ENCODE assay signal across 7 mouse cellular contexts in genomic region chr11:103118866-103119265, GRCm38 (mm10). TPM values are rescaled to one million over a fixed set of nuclear protein-coding genes. Genes with fewer than 3 reads are reported as not detected.
DNase-seq lines count a peak whose midpoint lies in the region; ATAC-seq and TF ChIP-seq lines count a peak whose summit lies in the region.

No protein-coding gene starts in this region.

- no peaks in the 10 kb centered on the region for H3K9me3 ChIP-seq in kidney, postnatal 0 days (replicated peaks; ENCODE audit: low read length)
- H3K9me3 ChIP-seq in embryonic facial prominence, embryonic 15.5 days (replicated peaks), result no peaks in the 10 kb centered on the region
- H3K9me3 ChIP-seq in intestine, embryonic 14.5 days (ENCODE audit: control insufficient read depth, low read length), result no peaks in the 10 kb centered on the region
- H3K9me3 ChIP-seq in midbrain, postnatal 0 days (ENCODE audit: low read length), result no peaks in the 10 kb centered on the region

- DNase-seq in kidney, postnatal 0 days (ENCODE audit: low spot score), result no peak
- DNase-seq in kidney, adult 2 months, result no peak
- DNase-seq in intestine, embryonic 14.5 days (ENCODE audit: low spot score), result no peak
- DNase-seq in midbrain, postnatal 0 days (ENCODE audit: low spot score), result no peak
- DNase-seq in layer of hippocampus, postnatal 36 days, result no peak
- no peak for DNase-seq in adrenal gland, postnatal 14 days

- no peak for ATAC-seq in kidney, postnatal 0 days (replicated peaks; ENCODE audit: low FRiP score, low read depth)
- no peak for ATAC-seq in embryonic facial prominence, embryonic 15.5 days (ENCODE audit: insufficient number of reproducible peaks, low FRiP score, low TSS enrichment, low read depth)
- no peak for ATAC-seq in intestine, embryonic 14.5 days (replicated peaks; ENCODE audit: low FRiP score, low TSS enrichment, low read depth)
- no peak for ATAC-seq in midbrain, postnatal 0 days (ENCODE audit: low FRiP score)

- TF ChIP-seq POLR2A in kidney, adult 2 months (IDR thresholded peaks at IDR 0.05; ENCODE audit: low read depth, low read length), result no peak

- no peak overlapping the region; the same call in 1 of the 2 replicates for H3K4me3 ChIP-seq in kidney, postnatal 0 days (replicated peaks; ENCODE audit: low read depth, low read length)
- no peak overlapping the region for H3K4me3 ChIP-seq in kidney, adult 2 months (ENCODE audit: insufficient read depth, low read depth, low read length)
- peak overlapping the region; percentile 69 for H3K4me3 ChIP-seq in embryonic facial prominence, embryonic 15.5 days (replicated peaks)
- H3K4me3 ChIP-seq in intestine, embryonic 14.5 days (ENCODE audit: low read depth, low read length), result peak overlapping the region; percentile 75; the same call in 1 of the 2 replicates
- H3K4me3 ChIP-seq in midbrain, postnatal 0 days (ENCODE audit: low read depth, low read length), result peak overlapping the region; percentile 5; the same call in 1 of the 2 replicates

- peaks cover 19% of the 10 kb centered on the region; the same call in 1 of the 2 replicates for H3K4me1 ChIP-seq in kidney, postnatal 0 days (replicated peaks; ENCODE audit: insufficient read depth, low read length)
- H3K4me1 ChIP-seq in kidney, adult 2 months (ENCODE audit: control insufficient read depth, insufficient read depth, low read length), result peaks cover 9% of the 10 kb centered on the region; the same call in 1 of the 2 replicates
- H3K4me1 ChIP-seq in embryonic facial prominence, embryonic 15.5 days, result peaks cover 17% of the 10 kb centered on the region
- peaks cover 6% of the 10 kb centered on the region for H3K4me1 ChIP-seq in intestine, embryonic 14.5 days (replicated peaks; ENCODE audit: control insufficient read depth, insufficient read depth, low read length)
- no peaks in the 10 kb centered on the region for H3K4me1 ChIP-seq in midbrain, postnatal 0 days (ENCODE audit: insufficient read depth, low read length)

- no peaks in the 10 kb centered on the region for H3K36me3 ChIP-seq in kidney, postnatal 0 days (ENCODE audit: insufficient read depth, low read length)
- no peaks in the 10 kb centered on the region for H3K36me3 ChIP-seq in kidney, adult 2 months (ENCODE audit: control insufficient read depth, insufficient read depth, low read length)
- no peaks in the 10 kb centered on the region for H3K36me3 ChIP-seq in embryonic facial prominence, embryonic 15.5 days
- H3K36me3 ChIP-seq in intestine, embryonic 14.5 days (ENCODE audit: control insufficient read depth, insufficient read depth, low read length), result no peaks in the 10 kb centered on the region
- no peaks in the 10 kb centered on the region for H3K36me3 ChIP-seq in midbrain, postnatal 0 days (ENCODE audit: insufficient read depth, low read length)

- H3K27ac ChIP-seq in kidney, postnatal 0 days, result no peak overlapping the region
- no peak overlapping the region for H3K27ac ChIP-seq in kidney, adult 2 months (ENCODE audit: insufficient read depth, low read depth, low read length)
- no peak overlapping the region for H3K27ac ChIP-seq in embryonic facial prominence, embryonic 15.5 days (replicated peaks)
- H3K27ac ChIP-seq in intestine, embryonic 14.5 days (ENCODE audit: low read depth), result no peak overlapping the region
- no peak overlapping the region for H3K27ac ChIP-seq in midbrain, postnatal 0 days (ENCODE audit: low read depth, low read length)

- H3K9ac ChIP-seq in kidney, postnatal 0 days (ENCODE audit: low read depth, low read length), result no peak overlapping the region
- 0 out of 2 replicates have a peak overlapping the region, but pooled peaks have one; percentile 2 for H3K9ac ChIP-seq in embryonic facial prominence, embryonic 15.5 days
- no peak overlapping the region for H3K9ac ChIP-seq in intestine, embryonic 14.5 days (ENCODE audit: low read length)
- no peak overlapping the region for H3K9ac ChIP-seq in midbrain, postnatal 0 days (replicated peaks; ENCODE audit: low read length, poor library complexity, severe bottlenecking)

- 81% methylated on average over 2 of the region's 2 CpGs for WGBS in kidney, postnatal 0 days
- whole genome bisulfite sequencing in kidney, adult 2 months, result 71% methylated on average over 2 of the region's 2 CpGs
- 73% methylated on average over 2 of the region's 2 CpGs for WGBS in embryonic facial prominence, embryonic 15.5 days
- WGBS in intestine, embryonic 14.5 days, result 85% methylated on average over 2 of the region's 2 CpGs
- WGBS in midbrain, postnatal 0 days, result 73% methylated on average over 2 of the region's 2 CpGs

- no peaks in the 10 kb centered on the region for H3K27me3 ChIP-seq in kidney, postnatal 0 days (ENCODE audit: insufficient read depth, low read length)
- H3K27me3 ChIP-seq in kidney, adult 2 months (replicated peaks; ENCODE audit: control insufficient read depth, insufficient read depth, low read length), result no peaks in the 10 kb centered on the region
- H3K27me3 ChIP-seq in embryonic facial prominence, embryonic 15.5 days, result no peaks in the 10 kb centered on the region
- H3K27me3 ChIP-seq in intestine, embryonic 14.5 days (replicated peaks; ENCODE audit: control insufficient read depth, insufficient read depth, low read length), result no peaks in the 10 kb centered on the region
- H3K27me3 ChIP-seq in midbrain, postnatal 0 days (ENCODE audit: insufficient read depth, low read length), result no peaks in the 10 kb centered on the region

- peak overlapping the region; percentile 89 for H3K4me2 ChIP-seq in kidney, postnatal 0 days (ENCODE audit: low read length)
- H3K4me2 ChIP-seq in embryonic facial prominence, embryonic 15.5 days (replicated peaks), result peak overlapping the region; percentile 72
- peak overlapping the region; percentile 80 for H3K4me2 ChIP-seq in intestine, embryonic 14.5 days (ENCODE audit: low read length)
- peak overlapping the region; percentile 92 for H3K4me2 ChIP-seq in midbrain, postnatal 0 days (ENCODE audit: low read depth, low read length, poor library complexity, severe bottlenecking)

- no peak for TF ChIP-seq CTCF in kidney, postnatal 0 days (IDR thresholded peaks at IDR 0.05; ENCODE audit: low read depth)
- TF ChIP-seq CTCF in kidney, adult 2 months (conservative IDR thresholded peaks at IDR 0.05; ENCODE audit: insufficient read depth, insufficient read length, low read depth, low read length), result no peak
- no peak for TF ChIP-seq CTCF in midbrain, postnatal 0 days (IDR thresholded peaks at IDR 0.05)

RNA-seq across cellular contexts. Expression of gene Hexim1, which starts 2.8 kb away (rescaled TPM):
- polyA plus RNA-seq in kidney, postnatal 0 days (2015; fragmentation: Nextera tagmentation; extraction: Ambion mirVana), result 6.5 and 6.8 TPM in 2 replicates
- polyA plus RNA-seq in kidney, adult 2 months (2012; rRNA removed), result 24.9 and 26.4 TPM in 2 replicates
- polyA plus RNA-seq in embryonic facial prominence, embryonic 15.5 days (2015; fragmentation: Nextera tagmentation; extraction: Ambion mirVana), result 5.9 and 6.1 TPM in 2 replicates
- 6.8 and 6.9 TPM in 2 replicates for polyA plus RNA-seq in intestine, embryonic 14.5 days (2014; fragmentation: Nextera tagmentation; extraction: Ambion mirVana)
- total RNA-seq in midbrain, postnatal 0 days (2014; rRNA removed), result 15.5 and 19.1 TPM in 2 replicates
- polyA plus RNA-seq in midbrain, postnatal 0 days (2015; fragmentation: Nextera tagmentation; extraction: Ambion mirVana), result 3.2 and 4.5 TPM in 2 replicates
- 10 to 100 TPM; 52.7 to 56.1 TPM for total RNA-seq in layer of hippocampus, postnatal 36 days (2021)
- 57.8 and 62.1 TPM in 2 replicates for total RNA-seq in adrenal gland, postnatal 14 days (2021)

RNA-seq across cellular contexts. Expression of gene Hexim2, which starts 13.4 kb away (rescaled TPM):
- polyA plus RNA-seq in kidney, postnatal 0 days (2015; fragmentation: Nextera tagmentation; extraction: Ambion mirVana), result 6.5 and 6.9 TPM in 2 replicates
- 3.8 and 4.0 TPM in 2 replicates for polyA plus RNA-seq in kidney, adult 2 months (2012; rRNA removed)
- polyA plus RNA-seq in embryonic facial prominence, embryonic 15.5 days (2015; fragmentation: Nextera tagmentation; extraction: Ambion mirVana), result 14.0 and 14.1 TPM in 2 replicates
- 6.9 and 9.7 TPM in 2 replicates for polyA plus RNA-seq in intestine, embryonic 14.5 days (2014; fragmentation: Nextera tagmentation; extraction: Ambion mirVana)
- 46.3 and 57.8 TPM in 2 replicates for total RNA-seq in midbrain, postnatal 0 days (2014; rRNA removed)
- 38.0 and 40.5 TPM in 2 replicates for polyA plus RNA-seq in midbrain, postnatal 0 days (2015; fragmentation: Nextera tagmentation; extraction: Ambion mirVana)
- total RNA-seq in layer of hippocampus, postnatal 36 days (2021), result 10 to 100 TPM; 14.8 to 14.9 TPM
- 3.9 and 5.6 TPM in 2 replicates for total RNA-seq in adrenal gland, postnatal 14 days (2021)

RNA-seq across cellular contexts. Expression of gene Acbd4, which starts 17.4 kb away (rescaled TPM):
- polyA plus RNA-seq in kidney, postnatal 0 days (2015; fragmentation: Nextera tagmentation; extraction: Ambion mirVana), result 36.6 and 39.7 TPM in 2 replicates
- 119 and 130 TPM in 2 replicates for polyA plus RNA-seq in kidney, adult 2 months (2012; rRNA removed)
- 23.4 and 27.9 TPM in 2 replicates for polyA plus RNA-seq in embryonic facial prominence, embryonic 15.5 days (2015; fragmentation: Nextera tagmentation; extraction: Ambion mirVana)
- polyA plus RNA-seq in intestine, embryonic 14.5 days (2014; fragmentation: Nextera tagmentation; extraction: Ambion mirVana), result 13.0 and 14.5 TPM in 2 replicates
- total RNA-seq in midbrain, postnatal 0 days (2014; rRNA removed), result 21.8 and 22.9 TPM in 2 replicates
- polyA plus RNA-seq in midbrain, postnatal 0 days (2015; fragmentation: Nextera tagmentation; extraction: Ambion mirVana), result 17.5 and 21.8 TPM in 2 replicates
- total RNA-seq in layer of hippocampus, postnatal 36 days (2021), result 10 to 100 TPM; 76.4 to 86.1 TPM
- 77.8 and 84.9 TPM in 2 replicates for total RNA-seq in adrenal gland, postnatal 14 days (2021)

RNA-seq across cellular contexts. Expression of gene Plcd3, which starts 17.4 kb away (rescaled TPM):
- 4.2 and 5.6 TPM in 2 replicates for polyA plus RNA-seq in kidney, postnatal 0 days (2015; fragmentation: Nextera tagmentation; extraction: Ambion mirVana)
- 14.9 and 18.1 TPM in 2 replicates for polyA plus RNA-seq in kidney, adult 2 months (2012; rRNA removed)
- polyA plus RNA-seq in embryonic facial prominence, embryonic 15.5 days (2015; fragmentation: Nextera tagmentation; extraction: Ambion mirVana), result 7.6 and 9.0 TPM in 2 replicates
- 1.9 and 2.1 TPM in 2 replicates for polyA plus RNA-seq in intestine, embryonic 14.5 days (2014; fragmentation: Nextera tagmentation; extraction: Ambion mirVana)
- total RNA-seq in midbrain, postnatal 0 days (2014; rRNA removed), result 9.4 and 9.7 TPM in 2 replicates
- polyA plus RNA-seq in midbrain, postnatal 0 days (2015; fragmentation: Nextera tagmentation; extraction: Ambion mirVana), result 4.7 and 4.9 TPM in 2 replicates
- total RNA-seq in layer of hippocampus, postnatal 36 days (2021), result 1 to 10 TPM; 9.5 TPM
- total RNA-seq in adrenal gland, postnatal 14 days (2021), result 9.3 and 11.2 TPM in 2 replicates

RNA-seq across cellular contexts. Expression of gene Fmnl1, which starts 52.0 kb away (rescaled TPM):
- polyA plus RNA-seq in kidney, postnatal 0 days (2015; fragmentation: Nextera tagmentation; extraction: Ambion mirVana), result 2.6 and 3.4 TPM in 2 replicates
- 32.7 and 35.5 TPM in 2 replicates for polyA plus RNA-seq in kidney, adult 2 months (2012; rRNA removed)
- 2.7 TPM in 2 replicates for polyA plus RNA-seq in embryonic facial prominence, embryonic 15.5 days (2015; fragmentation: Nextera tagmentation; extraction: Ambion mirVana)
- polyA plus RNA-seq in intestine, embryonic 14.5 days (2014; fragmentation: Nextera tagmentation; extraction: Ambion mirVana), result 3.1 and 3.6 TPM in 2 replicates
- 12.0 and 14.3 TPM in 2 replicates for total RNA-seq in midbrain, postnatal 0 days (2014; rRNA removed)
- polyA plus RNA-seq in midbrain, postnatal 0 days (2015; fragmentation: Nextera tagmentation; extraction: Ambion mirVana), result 7.3 and 9.5 TPM in 2 replicates
- total RNA-seq in layer of hippocampus, postnatal 36 days (2021), result 100 to 1,000 TPM; 136 to 154 TPM
- 14.4 and 30.4 TPM in 2 replicates for total RNA-seq in adrenal gland, postnatal 14 days (2021)

Comparison
In these comparisons a context has a peak if more than half of its experiments do, and no peak if none do; other contexts are left out.
1. H3K4me3 ChIP-seq: peak in embryonic facial prominence, embryonic 15.5 days (single experiment), intestine, embryonic 14.5 days (single experiment) and midbrain, postnatal 0 days (single experiment); none in kidney, postnatal 0 days (single experiment) and kidney, adult 2 months (single experiment).
2. Peak in every context shown above with its lines, with median percentiles within 50 percentile points of each other: H3K4me2 ChIP-seq.